Mouse (Mus musculus) thymus, adult 18-20 months (tissue): ENCODE measurements at regions not wholly inside any gene's neighbourhood (a gene's known extent, or its start where the extent isn't known, plus 50 kb on each side); places are given as distances from the start of the nearest gene placed in this dataset.

Experiments used
- DNase-seq, 2 experiments: peaks; one replicate each; pipeline ENCODE4 v3.0.0; 2022; ENCODE audit warnings: mixed read lengths in 2 of 2

- DNase-seq = no peak
Observed at GRCm38 (mm10) chr5:111660447-111660846, 73.3 kb upstream of the Gm26897 start.

- no peak for DNase-seq
Observed at GRCm38 (mm10) chr5:111660968-111661367, 72.8 kb upstream of the Gm26897 start.

- DNase-seq = no peak
Observed at GRCm38 (mm10) chr5:111661971-111662370, 71.8 kb upstream of the Gm26897 start.

GRCm38 (mm10) chr5:111663831-111664230, 69.9 kb upstream of the Gm26897 start:
- DNase-seq = no peak

GRCm38 (mm10) chr5:111665406-111665805, 68.3 kb upstream of the Gm26897 start:
- no peak for DNase-seq

GRCm38 (mm10) chr5:111666007-111666406, 67.7 kb upstream of the Gm26897 start:
- DNase-seq = no peak

GRCm38 (mm10) chr5:111667901-111668300, 65.8 kb upstream of the Gm26897 start:
- peak; percentile 30 to 35 for DNase-seq

- DNase-seq = no peak
Observed at GRCm38 (mm10) chr5:111669139-111669538, 64.6 kb upstream of the Gm26897 start.

GRCm38 (mm10) chr5:111671762-111672161, 62.0 kb upstream of the Gm26897 start:
- DNase-seq = no peak

- peak; percentile 60 to 72 for DNase-seq
Observed at GRCm38 (mm10) chr5:111674976-111675672, 58.6 kb upstream of the Gm26897 start.

GRCm38 (mm10) chr5:111675673-111676261, 58.0 kb upstream of the Gm26897 start:
- DNase-seq = peak; percentile 34 to 42

- no peak for DNase-seq
Observed at GRCm38 (mm10) chr5:111677847-111678311, 55.8 kb upstream of the Gm26897 start.

GRCm38 (mm10) chr5:111678496-111678895, 55.2 kb upstream of the Gm26897 start:
- DNase-seq = no peak

GRCm38 (mm10) chr5:111681362-111682028, 52.2 kb upstream of the Gm26897 start:
- DNase-seq = no peak

GRCm38 (mm10) chr5:111682899-111683298, 50.8 kb upstream of the Gm26897 start:
- no peak for DNase-seq
